Mouse (Mus musculus): Measurements from ENCODE around the gene Arrb1. TPM values are rescaled to one million over a fixed set of nuclear protein-coding genes. Genes with fewer than 3 reads are reported as not detected.
A peak's percentile ranks its signal among the peaks of the same experiment; 100 is the strongest.

Arrb1 gene
- polyA plus RNA-seq, 1 experiment from 2014 or later = 9.8 TPM

- no peak overlapping the region for H3K4me3 ChIP-seq
- no peaks in the 10 kb centered on the region for H3K36me3 ChIP-seq
- H3K4me1 ChIP-seq = no peaks in the 10 kb centered on the region
- no peak overlapping the region for H3K27ac ChIP-seq (replicated peaks)
- 86% methylated on average over 1 of the region's 1 CpGs for WGBS
- H3K9me3 ChIP-seq (replicated peaks) = no peaks in the 10 kb centered on the region
- no peaks in the 10 kb centered on the region for H3K27me3 ChIP-seq (ENCODE audit: low read depth, poor library complexity, severe bottlenecking)
- no peak for DNase-seq (ENCODE audit: low spot score)
Measured at GRCm38 (mm10) chr7:99523837-99524236, 11.4 kb upstream of the Arrb1 start.

GRCm38 (mm10) chr7:99528547-99528946 is 6.7 kb upstream of the Arrb1 start:
- WGBS = 69% methylated on average over 2 of the region's 2 CpGs
- Histone ChIP-seq H3K9me3 (replicated peaks) (no peaks in the 10 kb centered on the region), H3K4me1 (peaks cover 6% of the 10 kb centered on the region; the same call in 1 of the 2 replicates), H3K36me3 (no peaks in the 10 kb centered on the region), H3K4me3 (no peak overlapping the region), H3K27me3 (ENCODE audit: low read depth, poor library complexity, severe bottlenecking) (no peaks in the 10 kb centered on the region), H3K27ac (replicated peaks) (no peak overlapping the region)
- no peak for DNase-seq (ENCODE audit: low spot score)

GRCm38 (mm10) chr7:99529410-99529809 is 5.9 kb upstream of the Arrb1 start:
- Histone ChIP-seq H3K4me1 (peaks cover 13% of the 10 kb centered on the region), H3K27me3 (ENCODE audit: low read depth, poor library complexity, severe bottlenecking) (no peaks in the 10 kb centered on the region; the same call in 1 of the 2 replicates), H3K27ac (replicated peaks) (no peak overlapping the region), H3K36me3 (no peaks in the 10 kb centered on the region), H3K9me3 (replicated peaks) (no peaks in the 10 kb centered on the region), H3K4me3 (no peak overlapping the region)
- WGBS = 57% methylated on average over 5 of the region's 5 CpGs
- no peak for DNase-seq (ENCODE audit: low spot score)

GRCm38 (mm10) chr7:99531408-99531970 is 3.8 kb upstream of the Arrb1 start:
- DNase-seq (ENCODE audit: low spot score) = no peak
- Histone ChIP-seq H3K36me3 (no peaks in the 10 kb centered on the region), H3K27ac (replicated peaks) (no peak overlapping the region; the same call in 1 of the 2 replicates), H3K4me3 (no peak overlapping the region), H3K27me3 (ENCODE audit: low read depth, poor library complexity, severe bottlenecking) (peaks cover 4% of the 10 kb centered on the region), H3K9me3 (replicated peaks) (no peaks in the 10 kb centered on the region), H3K4me1 (peaks cover 34% of the 10 kb centered on the region)
- 87% methylated on average over 3 of the region's 3 CpGs for WGBS

GRCm38 (mm10) chr7:99532526-99532925 is 2.7 kb upstream of the Arrb1 start:
- H3K4me3 ChIP-seq = no peak overlapping the region
- H3K27me3 ChIP-seq (ENCODE audit: low read depth, poor library complexity, severe bottlenecking) = peaks cover 14% of the 10 kb centered on the region
- WGBS = 86% methylated on average over 4 of the region's 4 CpGs
- H3K4me1 ChIP-seq = peaks cover 44% of the 10 kb centered on the region
- DNase-seq (ENCODE audit: low spot score) = no peak
- H3K9me3 ChIP-seq (replicated peaks) = no peaks in the 10 kb centered on the region
- no peak overlapping the region for H3K27ac ChIP-seq (replicated peaks)
- no peaks in the 10 kb centered on the region for H3K36me3 ChIP-seq

GRCm38 (mm10) chr7:99533600-99533999 is 1.7 kb upstream of the Arrb1 start:
- Histone ChIP-seq H3K27ac (replicated peaks) (no peak overlapping the region), H3K9me3 (replicated peaks) (no peaks in the 10 kb centered on the region), H3K4me3 (no peak overlapping the region), H3K27me3 (ENCODE audit: low read depth, poor library complexity, severe bottlenecking) (peaks cover 23% of the 10 kb centered on the region), H3K4me1 (peaks cover 55% of the 10 kb centered on the region), H3K36me3 (no peaks in the 10 kb centered on the region)
- DNase-seq (ENCODE audit: low spot score) = no peak
- 91% methylated on average over 7 of the region's 7 CpGs for WGBS

- WGBS = 39% methylated on average over 5 of the region's 5 CpGs
- H3K4me1 ChIP-seq = peaks cover 64% of the 10 kb centered on the region
- H3K36me3 ChIP-seq = no peaks in the 10 kb centered on the region
- DNase-seq (ENCODE audit: low spot score) = no peak
- peaks cover 24% of the 10 kb centered on the region for H3K27me3 ChIP-seq (ENCODE audit: low read depth, poor library complexity, severe bottlenecking)
- peak overlapping the region; percentile 94 for H3K27ac ChIP-seq (replicated peaks)
- H3K4me3 ChIP-seq = peak overlapping the region; percentile 80
- no peaks in the 10 kb centered on the region for H3K9me3 ChIP-seq (replicated peaks)
Measured at GRCm38 (mm10) chr7:99534501-99534900, 765 bp upstream of the Arrb1 start.

GRCm38 (mm10) chr7:99535741-99536501 is 655 bp downstream of the Arrb1 start:
- peak overlapping the region; percentile 80 for H3K4me3 ChIP-seq
- peaks cover 24% of the 10 kb centered on the region for H3K27me3 ChIP-seq (ENCODE audit: low read depth, poor library complexity, severe bottlenecking)
- no peaks in the 10 kb centered on the region for H3K36me3 ChIP-seq
- 15% methylated on average over 46 of the region's 46 CpGs for WGBS
- DNase-seq (ENCODE audit: low spot score) = peak; percentile 43
- H3K27ac ChIP-seq (replicated peaks) = peak overlapping the region; percentile 94
- H3K4me1 ChIP-seq = peaks cover 72% of the 10 kb centered on the region
- no peaks in the 10 kb centered on the region for H3K9me3 ChIP-seq (replicated peaks)

- H3K27me3 ChIP-seq (ENCODE audit: low read depth, poor library complexity, severe bottlenecking) = peaks cover 24% of the 10 kb centered on the region
- H3K27ac ChIP-seq (replicated peaks) = peak overlapping the region; percentile 42; the same call in 1 of the 2 replicates
- H3K4me1 ChIP-seq = peaks cover 80% of the 10 kb centered on the region
- DNase-seq (ENCODE audit: low spot score) = no peak
- H3K36me3 ChIP-seq = no peaks in the 10 kb centered on the region
- H3K9me3 ChIP-seq (replicated peaks) = no peaks in the 10 kb centered on the region
- peak overlapping the region; percentile 80 for H3K4me3 ChIP-seq
- WGBS = 33% methylated on average over 5 of the region's 5 CpGs
Measured at GRCm38 (mm10) chr7:99537183-99537756, 2.0 kb downstream of the Arrb1 start.

GRCm38 (mm10) chr7:99538421-99538820 is 3.2 kb downstream of the Arrb1 start:
- peak overlapping the region; percentile 42; the same call in 1 of the 2 replicates for H3K27ac ChIP-seq (replicated peaks)
- H3K4me1 ChIP-seq = peaks cover 80% of the 10 kb centered on the region

GRCm38 (mm10) chr7:99539201-99539891 is 4.1 kb downstream of the Arrb1 start:
- Histone ChIP-seq H3K36me3 (no peaks in the 10 kb centered on the region), H3K4me1 (peaks cover 76% of the 10 kb centered on the region), H3K4me3 (peak overlapping the region; percentile 24), H3K27ac (replicated peaks) (peak overlapping the region; percentile 72), H3K27me3 (ENCODE audit: low read depth, poor library complexity, severe bottlenecking) (peaks cover 24% of the 10 kb centered on the region), H3K9me3 (replicated peaks) (no peaks in the 10 kb centered on the region)
- 17% methylated on average over 8 of the region's 8 CpGs for WGBS
- peak; percentile 47 for DNase-seq (ENCODE audit: low spot score)

More at GRCm38 (mm10) chr7:99538421-99538820, 3.2 kb downstream of the Arrb1 start:
- H3K27me3 ChIP-seq (ENCODE audit: low read depth, poor library complexity, severe bottlenecking) = peaks cover 24% of the 10 kb centered on the region
- WGBS = 65% methylated on average over 4 of the region's 4 CpGs
- H3K9me3 ChIP-seq (replicated peaks) = no peaks in the 10 kb centered on the region
- no peak overlapping the region for H3K4me3 ChIP-seq
- H3K36me3 ChIP-seq = no peaks in the 10 kb centered on the region
- DNase-seq (ENCODE audit: low spot score) = no peak

- Histone ChIP-seq H3K4me3 (peak overlapping the region; percentile 24; the same call in 1 of the 2 replicates), H3K9me3 (replicated peaks) (no peaks in the 10 kb centered on the region), H3K27me3 (ENCODE audit: low read depth, poor library complexity, severe bottlenecking) (peaks cover 24% of the 10 kb centered on the region), H3K36me3 (no peaks in the 10 kb centered on the region), H3K4me1 (peaks cover 76% of the 10 kb centered on the region), H3K27ac (replicated peaks) (peak overlapping the region; percentile 72)
- 67% methylated on average over 2 of the region's 2 CpGs for WGBS
- no peak for DNase-seq (ENCODE audit: low spot score)
Measured at GRCm38 (mm10) chr7:99540016-99540415, 4.8 kb downstream of the Arrb1 start.
